Mouse (Mus musculus): Measurements from ENCODE around the gene Tet3. TPM values are rescaled to one million over a fixed set of nuclear protein-coding genes. Genes with fewer than 3 reads are reported as not detected.

The Tet3 gene
- total RNA-seq, 2 experiments from 2014 or later = 86.4 to 87.3 TPM

GRCm38 (mm10) chr6:83423400-83424052 lies 35.4 kb downstream of the Tet3 start:
- intact Hi-C loops (cut with DNase I) = no loop called here
- no peak for DNase-seq (ENCODE audit: low spot score in 2 of 2)

DNA sequence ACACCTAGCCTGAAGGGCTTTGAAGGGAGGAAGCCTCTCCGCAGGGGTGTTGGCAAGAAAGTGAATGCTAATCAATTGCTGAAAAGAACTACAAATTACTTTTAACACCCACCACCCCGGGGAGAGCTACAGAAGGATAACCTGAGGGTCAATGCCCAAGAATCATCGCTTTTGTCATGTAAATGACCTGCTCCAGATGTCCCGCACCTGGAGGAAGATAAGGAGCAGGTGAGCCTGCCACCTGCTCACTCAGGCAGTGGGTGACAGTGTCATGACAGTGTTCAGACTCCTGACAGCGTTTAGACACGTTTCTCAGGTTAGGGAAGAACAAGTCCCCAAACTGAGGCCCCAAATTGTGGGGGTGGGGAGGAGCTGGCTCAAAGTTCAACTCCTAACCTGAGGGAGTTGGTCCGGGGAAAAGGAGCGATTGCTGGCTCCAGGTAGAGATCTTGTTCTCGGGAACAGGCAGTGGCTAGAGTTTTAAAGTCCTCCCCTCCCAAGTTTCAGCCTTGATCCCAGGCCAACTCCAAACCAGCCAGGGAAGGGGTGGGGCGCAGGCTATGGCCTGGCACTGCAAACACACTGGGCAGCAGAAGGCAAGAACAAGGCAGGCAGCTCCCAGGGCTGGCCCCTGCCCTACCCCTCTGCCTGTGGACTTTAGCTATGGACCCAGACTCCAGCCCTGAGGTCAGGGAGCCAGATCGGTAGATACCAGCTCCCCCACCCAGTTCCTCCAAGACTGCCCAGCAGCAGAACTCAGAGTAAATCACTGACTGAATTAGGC lies 36.8 kb downstream of the Tet3 start:
- DNase-seq (ENCODE audit: low spot score in 2 of 2) = no peak
- intact Hi-C loops (cut with DNase I) = no loop called here

- DNase-seq (ENCODE audit: low spot score in 2 of 2) = no peak
- intact Hi-C loops (cut with DNase I) = no loop called here
These were observed 39.4 kb downstream of the Tet3 start for GRCm38 (mm10) chr6:83419516-83419915.

GRCm38 (mm10) chr6:83417531-83417930 lies 41.4 kb downstream of the Tet3 start:
- DNase-seq (ENCODE audit: low spot score in 2 of 2) = no peak
- intact Hi-C loops (cut with DNase I) = no loop called here

- intact Hi-C loops (cut with DNase I) = no loop called here
- no peak for DNase-seq (ENCODE audit: low spot score in 2 of 2)
These were observed 41.8 kb downstream of the Tet3 start for GRCm38 (mm10) chr6:83417104-83417502.

- DNase-seq (ENCODE audit: low spot score in 2 of 2) = no peak
- intact Hi-C loops (cut with DNase I) = no loop called here
These were observed 42.4 kb downstream of the Tet3 start for GRCm38 (mm10) chr6:83416261-83417103.

- no peak for DNase-seq (ENCODE audit: low spot score in 2 of 2)
- intact Hi-C loops (cut with DNase I) = no loop called here
These were observed 43.4 kb downstream of the Tet3 start for GRCm38 (mm10) chr6:83415356-83415940.

- intact Hi-C loops (cut with DNase I) = no loop called here
These were observed 44.1 kb downstream of the Tet3 start for GRCm38 (mm10) chr6:83414601-83415355.

DNA sequence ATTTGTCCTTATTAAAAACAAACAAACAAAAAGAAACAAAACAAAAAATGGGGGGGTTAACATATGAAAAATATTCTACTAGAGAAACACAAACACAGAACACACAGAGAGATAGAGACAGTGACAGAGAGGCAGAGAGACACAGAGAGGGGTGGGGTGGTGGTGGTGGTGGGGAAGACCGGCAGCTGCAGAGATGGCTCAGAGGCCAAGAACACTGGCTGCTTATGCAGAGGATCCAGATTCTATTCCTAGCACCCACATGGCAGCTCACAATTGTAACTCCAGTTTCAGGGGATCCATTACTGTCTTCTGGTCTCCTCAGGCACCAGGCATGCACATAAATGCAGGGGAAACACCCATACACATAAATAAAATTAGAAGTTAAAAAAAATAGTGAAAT lies 45.2 kb downstream of the Tet3 start:
- no peak for DNase-seq (ENCODE audit: low spot score in 2 of 2)
- intact Hi-C loops (cut with DNase I) = loop anchor here (2.0 kb wide), 1 partner anchor 27 kb away; no protein-coding TSS in a partner anchor

More at GRCm38 (mm10) chr6:83414601-83415355, 44.1 kb downstream of the Tet3 start:
- no peak for DNase-seq (ENCODE audit: low spot score in 2 of 2)

DNA sequence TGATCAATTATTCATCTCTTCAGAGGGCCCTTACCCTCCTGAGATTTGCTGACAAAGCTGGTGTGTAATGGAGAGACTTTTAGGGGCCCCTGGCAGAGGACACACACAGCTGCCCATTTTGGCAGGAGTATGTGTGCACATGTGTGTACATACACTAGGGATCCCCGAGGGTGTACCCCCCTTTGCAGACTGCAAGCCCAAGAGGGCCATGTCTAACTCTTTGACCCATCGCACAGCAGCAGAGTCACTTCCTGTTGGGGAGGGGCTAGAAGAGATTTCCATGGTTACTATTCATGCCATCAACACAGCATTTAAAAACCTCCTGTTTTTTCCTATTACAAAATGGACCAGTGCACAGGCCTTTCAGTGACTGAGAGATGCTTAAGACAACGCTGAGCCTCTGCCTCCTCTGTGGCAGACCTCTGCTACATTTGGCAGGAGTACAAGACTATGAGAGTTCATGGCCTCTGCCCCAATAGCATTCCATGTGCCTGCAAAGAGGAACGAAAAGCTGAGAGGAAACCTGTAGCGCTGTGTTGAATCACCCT lies 46.0 kb downstream of the Tet3 start:
- intact Hi-C loops (cut with DNase I) = loop anchor here (2.0 kb wide), 1 partner anchor 28 kb away; no protein-coding TSS in a partner anchor
- no peak for DNase-seq (ENCODE audit: low spot score in 2 of 2)

DNA sequence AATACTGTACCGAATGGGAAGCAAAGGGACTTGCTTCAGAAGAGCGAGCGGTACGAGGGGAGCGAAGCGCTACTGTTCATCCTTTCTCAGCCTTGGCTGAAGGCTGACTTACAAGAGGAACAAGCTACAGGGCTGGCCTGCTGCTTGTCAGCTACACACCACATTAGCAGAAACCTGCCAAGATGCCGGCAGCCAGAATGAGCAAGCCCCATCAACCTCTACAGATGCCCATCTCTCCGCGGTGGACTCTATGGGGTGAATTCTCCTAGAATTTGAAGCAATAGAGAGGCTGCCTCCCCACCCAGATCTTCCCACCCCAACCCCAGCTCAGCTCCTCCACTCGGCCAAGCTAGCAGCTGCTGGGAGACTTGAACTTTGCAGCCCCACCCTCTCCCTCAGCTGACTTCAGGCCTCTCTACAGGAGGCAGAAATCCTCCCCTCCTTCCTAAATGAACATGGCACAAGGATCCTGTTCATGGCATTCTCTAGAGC lies 46.5 kb downstream of the Tet3 start:
- no peak for DNase-seq (ENCODE audit: low spot score in 2 of 2)
- intact Hi-C loops (cut with DNase I) = loop anchor here (2.0 kb wide), 1 partner anchor 28 kb away; no protein-coding TSS in a partner anchor

DNA sequence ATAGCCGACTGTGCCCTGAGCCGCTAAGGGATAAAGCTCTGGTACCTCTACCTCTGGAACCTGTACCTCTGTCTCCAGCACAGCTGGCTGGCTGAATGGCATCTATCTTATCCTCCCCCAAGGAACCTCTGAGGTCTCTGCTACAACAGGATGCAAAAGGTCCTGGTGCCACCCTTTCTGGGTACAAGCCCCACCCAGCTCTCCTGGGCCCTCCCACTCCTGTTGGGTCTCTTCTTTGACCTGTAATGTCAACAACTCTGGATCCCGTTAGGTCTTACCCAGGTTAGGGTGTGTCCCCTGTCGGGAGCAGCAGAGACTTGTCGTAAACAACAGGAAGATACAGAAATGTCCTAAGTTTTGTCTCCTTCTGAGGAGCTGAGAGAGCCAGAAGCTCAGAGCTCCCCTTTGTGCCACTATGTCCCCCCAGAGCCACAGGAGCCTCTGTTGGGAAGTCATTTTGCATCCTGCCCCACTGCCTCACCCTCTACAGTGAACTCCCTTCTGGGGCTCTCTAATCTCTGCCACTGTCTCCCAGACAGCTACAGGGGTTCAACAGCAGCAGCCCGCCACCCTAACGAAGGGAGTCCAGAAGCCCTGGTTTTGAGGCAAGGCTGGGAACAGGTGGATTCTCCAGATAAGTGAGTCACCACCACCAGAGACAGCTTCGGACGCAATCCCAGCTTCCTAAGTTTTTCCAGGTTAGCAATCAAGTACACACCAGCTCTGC lies 47.1 kb downstream of the Tet3 start:
- intact Hi-C loops (cut with DNase I) = loop anchor here (2.0 kb wide), 1 partner anchor 29 kb away; no protein-coding TSS in a partner anchor
- no peak for DNase-seq (ENCODE audit: low spot score in 2 of 2)

DNA sequence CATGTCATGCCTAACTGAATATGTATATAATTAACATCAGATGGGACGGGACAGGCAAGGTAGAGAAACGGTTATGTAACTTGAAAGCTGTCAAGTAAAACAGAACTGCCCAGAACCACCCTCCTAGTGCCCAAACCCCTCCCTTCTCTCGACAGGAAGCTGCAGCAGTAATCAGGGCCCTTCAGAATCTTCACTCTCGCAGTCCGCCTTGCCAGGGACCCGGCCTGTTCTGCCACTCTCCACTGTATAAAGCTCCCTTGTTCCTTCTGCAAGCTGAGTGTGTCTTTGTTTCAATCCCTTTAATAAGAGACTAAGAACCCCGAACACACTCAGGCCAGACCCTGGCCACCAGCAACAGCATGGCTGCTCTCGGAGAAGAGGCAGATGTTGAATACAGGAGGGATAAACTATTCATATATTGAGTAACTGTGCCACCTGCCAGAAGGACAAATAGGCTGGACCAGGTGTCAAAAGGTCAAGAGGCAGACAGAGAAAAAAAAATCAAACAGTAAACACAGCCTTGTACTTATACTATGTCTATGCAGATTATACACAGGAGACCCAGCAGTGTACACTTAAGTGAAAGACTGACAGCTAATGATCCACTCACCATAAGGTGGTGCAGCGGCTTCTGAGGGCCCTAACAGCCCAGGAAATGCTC lies 48.7 kb downstream of the Tet3 start:
- peak in 1 of 2 experiments; percentile 39 for DNase-seq (ENCODE audit: low spot score in 2 of 2)
- intact Hi-C loops (cut with DNase I) = no loop called here

DNA sequence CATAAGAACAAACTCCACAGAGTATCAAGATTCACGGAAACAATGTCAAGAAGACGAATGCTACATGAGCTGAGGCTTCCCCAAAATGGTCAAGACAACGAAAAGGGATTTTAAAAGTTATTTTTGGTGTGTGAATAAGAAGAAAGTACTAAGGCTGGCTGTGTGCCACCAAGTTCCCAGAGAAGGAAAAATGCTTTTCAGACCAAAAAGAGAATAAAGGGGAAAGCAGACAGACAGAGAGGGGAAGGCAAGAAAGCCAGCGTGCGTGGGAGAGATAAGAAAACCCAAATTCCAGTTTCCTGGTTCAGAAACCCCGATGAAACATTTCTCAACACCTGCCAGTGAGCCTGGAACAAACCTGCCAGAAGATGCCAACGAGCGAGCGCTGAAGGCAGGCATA lies 50.4 kb downstream of the Tet3 start:
- intact Hi-C loops (cut with DNase I) = no loop called here
- peak in 1 of 2 experiments; percentile 68 for DNase-seq (ENCODE audit: low spot score in 2 of 2)

DNA sequence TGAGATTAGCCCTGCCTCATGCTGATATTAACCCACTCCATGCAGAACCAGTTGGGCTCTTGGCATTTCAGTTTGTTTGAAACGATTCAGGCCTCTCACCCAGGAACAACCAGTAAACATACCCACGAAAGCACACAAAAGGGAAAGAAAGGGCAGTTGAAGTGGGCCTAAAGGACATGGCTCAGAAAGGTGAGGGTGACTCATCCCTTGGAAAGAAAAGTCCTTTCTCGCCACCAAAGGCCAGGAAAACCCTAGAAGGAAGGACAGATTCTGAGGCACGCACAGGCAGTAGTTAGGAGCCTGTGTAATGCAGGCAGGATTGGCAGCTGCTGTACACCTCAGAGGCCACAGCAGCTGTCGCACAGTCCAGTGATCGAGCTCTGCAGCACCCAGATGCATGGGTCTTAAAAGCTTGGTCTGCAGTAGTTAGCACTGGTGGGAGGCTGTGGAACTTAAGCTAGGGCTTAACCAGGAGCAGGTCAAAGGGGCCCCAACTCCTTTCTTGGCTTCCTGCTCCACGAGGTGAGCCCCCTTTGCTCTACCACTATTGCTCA lies 53.3 kb downstream of the Tet3 start:
- intact Hi-C loops (cut with DNase I) = no loop called here
- DNase-seq (ENCODE audit: low spot score in 2 of 2) = no peak

GRCm38 (mm10) chr6:83404571-83404970 lies 54.3 kb downstream of the Tet3 start:
- DNase-seq (ENCODE audit: low spot score in 2 of 2) = no peak
- intact Hi-C loops (cut with DNase I) = no loop called here

- DNase-seq (ENCODE audit: low spot score in 2 of 2) = no peak
- intact Hi-C loops (cut with DNase I) = no loop called here
These were observed 55.4 kb downstream of the Tet3 start for GRCm38 (mm10) chr6:83403481-83403880.

All from left cerebral cortex, postnatal 25 days (tissue).